Mouse (Mus musculus) liver, embryonic 11.5 days (tissue): ENCODE results near the gene Tdrd7. TPM values are rescaled to one million over a fixed set of nuclear protein-coding genes. Genes with fewer than 3 reads are reported as not detected.

ENCODE experiments used
- ATAC-seq: fragments of 200-750 bp; cut with Nextera tagmentation; replicated peaks from 2 replicates; pipeline ENCODE4 v1.8.0; 2017; ENCODE audit warnings: moderate number of reproducible peaks, mild to moderate bottlenecking, moderate TSS enrichment, moderate library complexity; ENCODE audit not compliant: low FRiP score
- DNase-seq: peaks from one replicate; pipeline ENCODE4 v3.0.0-alpha.2; 2017; ENCODE audit warnings: low spot score
- H3K27ac ChIP-seq: fragments of 300-500 bp; sonication (generic); 2 replicates; pipeline ENCODE4 v1.5.1; 2014; ENCODE audit warnings: mild to moderate bottlenecking, low read depth, low read length, control low read depth
- H3K27me3 ChIP-seq: fragments of 300-500 bp; sonication (generic); replicated peaks from 2 replicates; pipeline ENCODE4 v1.6.1; 2014; ENCODE audit warnings: low read length, mixed read lengths; ENCODE audit not compliant: control insufficient read depth, insufficient read depth
- H3K36me3 ChIP-seq: fragments of 300-500 bp; sonication (generic); 2 replicates; pipeline ENCODE4 v1.6.1; 2014; ENCODE audit warnings: mild to moderate bottlenecking, low read length, moderate library complexity, mixed read lengths; ENCODE audit not compliant: control insufficient read depth, insufficient read depth
- H3K4me1 ChIP-seq: fragments of 300-500 bp; sonication (generic); replicated peaks from 2 replicates; pipeline ENCODE4 v1.6.1; 2014; ENCODE audit warnings: low read length, mixed read lengths; ENCODE audit not compliant: control insufficient read depth, insufficient read depth
- H3K4me2 ChIP-seq: fragments of 300-500 bp; sonication (generic); 2 replicates; pipeline ENCODE4 v1.6.1; 2014; ENCODE audit warnings: mild to moderate bottlenecking, control low read depth, moderate library complexity
- H3K4me3 ChIP-seq: fragments of 300-500 bp; sonication (generic); 2 replicates; pipeline ENCODE4 v1.5.1; 2014; ENCODE audit warnings: low read depth, low read length, control low read depth
- H3K9ac ChIP-seq: fragments of 300-500 bp; sonication (generic); 2 replicates; pipeline ENCODE4 v1.6.1; 2014; ENCODE audit warnings: low read depth, low read length, control low read depth
- H3K9me3 ChIP-seq: fragments of 300-500 bp; sonication (generic); 2 replicates; pipeline ENCODE4 v1.6.1; 2016; ENCODE audit warnings: low read length, inconsistent platforms, mixed read lengths; ENCODE audit not compliant: control insufficient read depth
- WGBS: fragments of 180-500 bp; shearing (Covaris S2); extraction: QIAGEN DNeasy Blood & Tissue Kit; methylation state at CpG from one replicate; pipeline ENCODE4 v1.1.7; 2014; 5-methylcytosine and 5-hydroxymethylcytosine counted together
- polyA plus RNA-seq: library from polyadenylated mRNA; unstranded; fragments of >200 nt; fragmentation: Nextera tagmentation; extraction: Ambion mirVana; gene quantifications from 2 replicates; pipeline ENCODE4 v1.2.1, GENCODE M21; 2014

The Tdrd7 gene
- polyA plus RNA-seq, 1 experiment from 2014 or later: 6.1 TPM

GRCm38 (mm10) chr4:46028781-46029180 is 63.6 kb downstream of the Tdrd7 start:
- 82% methylated on average over 4 of the region's 4 CpGs for WGBS
- Histone ChIP-seq H3K9ac (no peak overlapping the region), H3K4me1 (peaks cover 13% of the 10 kb centered on the region), H3K9me3 (no peaks in the 10 kb centered on the region), H3K36me3 (no peaks in the 10 kb centered on the region), H3K4me2 (no peak overlapping the region), H3K27ac (no peak overlapping the region), H3K4me3 (no peak overlapping the region), H3K27me3 (no peaks in the 10 kb centered on the region)
- DNase-seq: no peak
- ATAC-seq: no peak

DNA sequence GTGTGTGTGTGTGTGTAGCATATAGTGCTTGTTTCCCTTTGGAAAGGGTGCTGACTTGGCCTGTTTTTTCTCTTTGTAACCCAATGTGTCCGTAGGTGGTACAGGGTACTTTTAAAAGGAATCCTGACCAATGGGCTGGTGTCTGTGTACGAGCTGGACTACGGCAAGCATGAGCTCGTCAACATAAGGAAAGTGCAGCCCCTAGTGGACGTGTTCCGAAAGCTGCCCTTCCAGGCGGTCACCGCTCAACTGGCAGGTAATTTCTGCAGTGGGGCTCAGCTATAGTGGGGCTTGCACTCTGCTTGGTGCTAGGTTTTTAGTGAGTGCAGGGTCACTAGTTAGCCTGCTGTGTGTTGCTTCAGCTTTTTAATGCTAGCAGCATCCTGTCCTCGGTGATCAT is 64.4 kb downstream of the Tdrd7 start:
- Histone ChIP-seq H3K4me1 (peaks cover 11% of the 10 kb centered on the region), H3K27ac (no peak overlapping the region), H3K9me3 (no peaks in the 10 kb centered on the region), H3K36me3 (no peaks in the 10 kb centered on the region), H3K9ac (no peak overlapping the region), H3K4me2 (no peak overlapping the region), H3K27me3 (no peaks in the 10 kb centered on the region), H3K4me3 (no peak overlapping the region)
- 49% methylated on average over 9 of the region's 9 CpGs for WGBS
- ATAC-seq: no peak
- no peak for DNase-seq

DNA sequence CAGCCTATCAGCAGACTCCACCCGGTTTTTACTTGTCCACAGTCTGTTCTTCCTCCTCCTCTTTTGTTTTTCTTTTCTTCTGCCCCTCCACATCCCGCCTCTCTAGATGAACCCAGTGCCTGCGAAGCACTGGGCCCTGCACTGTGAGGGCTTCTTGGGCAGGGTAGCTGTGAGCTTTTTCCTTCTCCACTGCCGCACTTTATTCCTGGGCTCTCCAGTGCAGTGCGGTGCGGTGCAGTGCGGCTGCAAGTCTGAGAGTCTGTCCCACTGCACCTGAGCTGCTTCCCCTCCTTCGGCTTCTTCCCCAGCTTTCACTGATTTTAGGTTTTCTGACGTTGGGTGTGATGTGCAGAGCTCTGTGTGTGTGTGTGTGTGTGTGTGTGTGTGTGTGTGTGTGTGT is 67.3 kb downstream of the Tdrd7 start:
- no peaks in the 10 kb centered on the region for H3K36me3 ChIP-seq
- no peaks in the 10 kb centered on the region for H3K9me3 ChIP-seq
- no peak overlapping the region for H3K27ac ChIP-seq
- H3K4me3 ChIP-seq: no peak overlapping the region
- H3K4me2 ChIP-seq: peak overlapping the region; percentile 44
- ATAC-seq (no peak; the same call in 1 of the 2 replicates), DNase-seq (no peak)
- peaks cover 1% of the 10 kb centered on the region for H3K27me3 ChIP-seq
- 39% methylated on average over 9 of the region's 9 CpGs for WGBS
- H3K4me1 ChIP-seq: peaks cover 11% of the 10 kb centered on the region
- H3K9ac ChIP-seq: no peak overlapping the region

GRCm38 (mm10) chr4:46033197-46033596 is 68.1 kb downstream of the Tdrd7 start:
- H3K4me2 ChIP-seq: no peak overlapping the region
- no peak for DNase-seq
- H3K9me3 ChIP-seq: no peaks in the 10 kb centered on the region
- no peak overlapping the region for H3K27ac ChIP-seq
- peaks cover 11% of the 10 kb centered on the region for H3K4me1 ChIP-seq
- H3K9ac ChIP-seq: no peak overlapping the region
- ATAC-seq: peak; percentile 36
- no peaks in the 10 kb centered on the region for H3K36me3 ChIP-seq
- WGBS: 43% methylated on average over 2 of the region's 2 CpGs
- no peak overlapping the region for H3K4me3 ChIP-seq
- peaks cover 7% of the 10 kb centered on the region for H3K27me3 ChIP-seq

GRCm38 (mm10) chr4:46038591-46038891 is 73.4 kb downstream of the Tdrd7 start:
- 15% methylated on average over 12 of the region's 12 CpGs for WGBS
- H3K9me3 ChIP-seq: no peaks in the 10 kb centered on the region
- peaks cover 27% of the 10 kb centered on the region for H3K4me1 ChIP-seq
- H3K36me3 ChIP-seq: no peaks in the 10 kb centered on the region
- peaks cover 27% of the 10 kb centered on the region for H3K27me3 ChIP-seq
- H3K4me3 ChIP-seq: peak overlapping the region; percentile 89
- H3K4me2 ChIP-seq: peak overlapping the region; percentile 93
- DNase-seq: no peak
- peak overlapping the region; percentile 89 for H3K9ac ChIP-seq
- H3K27ac ChIP-seq: 0 out of 2 replicates have a peak overlapping the region, but pooled peaks have one; percentile 97
- no peak for ATAC-seq

- H3K36me3 ChIP-seq: no peaks in the 10 kb centered on the region
- WGBS: under 1% methylated on average over 62 of the region's 72 CpGs
These were observed 74.0 kb downstream of the Tdrd7 start, which contains the start of gene Tmod1 for GRCm38 (mm10) chr4:46038892-46039751. TSS of gene Tmod1 (plus strand) at chr4:46038935.

GRCm38 (mm10) chr4:46039899-46040298 is 74.8 kb downstream of the Tdrd7 start:
- no peak; the same call in 1 of the 2 replicates for ATAC-seq
- Histone ChIP-seq H3K4me1 (peaks cover 29% of the 10 kb centered on the region), H3K27ac (peak overlapping the region; percentile 97), H3K4me2 (peak overlapping the region; percentile 93), H3K36me3 (no peaks in the 10 kb centered on the region), H3K9ac (peak overlapping the region; percentile 89), H3K27me3 (peaks cover 27% of the 10 kb centered on the region), H3K4me3 (peak overlapping the region; percentile 89), H3K9me3 (no peaks in the 10 kb centered on the region)
- no peak for DNase-seq
- 13% methylated on average over 6 of the region's 6 CpGs for WGBS

More at GRCm38 (mm10) chr4:46038892-46039751, 74.0 kb downstream of the Tdrd7 start, which contains the start of gene Tmod1:
- Histone ChIP-seq H3K4me1 (peaks cover 29% of the 10 kb centered on the region), H3K4me3 (peak within 1 kb of the TSS; percentile 89), H3K27ac (peak within 1 kb of the TSS; percentile 97), H3K9ac (peak within 1 kb of the TSS; percentile 89), H3K4me2 (peak within 1 kb of the TSS; percentile 93), H3K9me3 (no peaks in the 10 kb centered on the region), H3K27me3 (peaks cover 27% of the 10 kb centered on the region)
- peak; percentile 70 for ATAC-seq
- DNase-seq: peak; percentile 71

DNA sequence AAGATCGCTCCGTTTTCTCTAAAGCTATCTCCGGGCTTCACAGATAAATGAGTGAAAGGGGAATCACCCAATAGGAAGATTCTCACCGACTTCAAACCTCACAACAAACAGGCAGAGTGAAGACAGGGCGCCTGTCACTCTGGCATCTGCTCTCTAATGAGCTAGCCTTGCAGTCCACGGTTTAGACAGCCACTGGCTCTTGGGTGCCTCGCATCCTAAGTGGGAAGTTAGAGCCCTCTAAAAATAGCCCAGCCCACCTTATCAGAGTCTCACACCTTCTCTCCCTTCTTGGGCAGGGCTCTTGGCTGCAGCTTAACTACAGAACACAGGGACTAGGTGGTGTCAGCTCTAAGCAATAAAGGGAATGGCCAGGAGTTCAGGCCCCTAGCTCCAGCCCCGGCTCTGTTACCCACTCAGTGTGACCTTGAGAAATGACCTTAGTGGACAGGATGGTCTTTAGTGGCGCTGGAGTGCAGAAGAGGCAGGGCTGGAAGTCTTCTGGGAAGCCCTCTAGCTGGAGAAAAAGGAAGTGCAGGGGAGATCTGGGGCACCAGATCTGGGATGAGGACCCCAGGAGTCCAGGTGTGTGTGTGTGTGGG is 75.6 kb downstream of the Tdrd7 start:
- no peaks in the 10 kb centered on the region for H3K36me3 ChIP-seq
- H3K4me1 ChIP-seq: peaks cover 29% of the 10 kb centered on the region
- ATAC-seq: peak; percentile 87
- peak overlapping the region; percentile 89 for H3K4me3 ChIP-seq
- H3K4me2 ChIP-seq: peak overlapping the region; percentile 93
- H3K27ac ChIP-seq: peak overlapping the region; percentile 97
- peak overlapping the region; percentile 89 for H3K9ac ChIP-seq
- 7% methylated on average over 9 of the region's 9 CpGs for WGBS
- H3K27me3 ChIP-seq: peaks cover 27% of the 10 kb centered on the region
- DNase-seq: peak; percentile 63
- no peaks in the 10 kb centered on the region for H3K9me3 ChIP-seq
